Mouse (Mus musculus) adrenal gland, postnatal 14 days (tissue): ENCODE measurements around the gene Lrba. TPM values are rescaled to one million over a fixed set of nuclear protein-coding genes. Genes with fewer than 3 reads are reported as not detected.

Source experiments
- DNase-seq: peaks from one replicate; pipeline ENCODE4 v3.0.0; 2021; ENCODE audit warnings: mixed read lengths
- total RNA-seq: library from RNA; stranded (reverse); gene quantifications from 2 replicates; pipeline ENCODE4 v1.2.3, GENCODE M21; 2021

The Lrba gene
- total RNA-seq, 1 experiment from 2014 or later = 31.2 TPM

GRCm38 (mm10) chr3:86560281-86561022, 336.0 kb downstream of the Lrba start:
- DNase-seq = no peak

- DNase-seq = no peak
Observed at GRCm38 (mm10) chr3:86561023-86561344, 336.5 kb downstream of the Lrba start.

GRCm38 (mm10) chr3:86561396-86561795, 336.9 kb downstream of the Lrba start:
- DNase-seq = no peak

- DNase-seq = no peak
Observed at GRCm38 (mm10) chr3:86567312-86567711, 342.8 kb downstream of the Lrba start.

- DNase-seq = no peak
Observed at GRCm38 (mm10) chr3:86571518-86571917, 347.0 kb downstream of the Lrba start.

- DNase-seq = no peak
Observed at GRCm38 (mm10) chr3:86572519-86573244, 348.2 kb downstream of the Lrba start.

- no peak for DNase-seq
Observed at GRCm38 (mm10) chr3:86575312-86575711, 350.8 kb downstream of the Lrba start.

- DNase-seq = no peak
Observed at GRCm38 (mm10) chr3:86602284-86602683, 377.8 kb downstream of the Lrba start.

DNA sequence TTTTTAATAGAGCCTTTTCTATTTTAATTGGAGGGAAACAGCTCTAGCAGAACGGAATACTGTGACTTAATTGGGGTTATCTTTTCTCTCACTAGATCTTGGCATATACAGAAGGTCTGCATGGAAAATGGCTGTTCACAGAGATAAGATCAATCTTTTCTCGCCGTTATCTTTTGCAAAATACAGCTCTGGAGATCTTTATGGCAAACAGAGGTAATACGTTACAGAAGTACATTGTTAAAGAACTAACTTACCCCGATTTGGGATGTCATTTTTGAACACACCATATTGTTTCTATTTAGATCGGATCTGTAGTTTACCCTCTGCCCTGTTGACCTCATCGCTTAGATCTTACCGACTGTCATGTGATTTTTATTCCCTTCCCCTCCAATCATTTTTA, 381.3 kb downstream of the Lrba start:
- no peak for DNase-seq

DNA sequence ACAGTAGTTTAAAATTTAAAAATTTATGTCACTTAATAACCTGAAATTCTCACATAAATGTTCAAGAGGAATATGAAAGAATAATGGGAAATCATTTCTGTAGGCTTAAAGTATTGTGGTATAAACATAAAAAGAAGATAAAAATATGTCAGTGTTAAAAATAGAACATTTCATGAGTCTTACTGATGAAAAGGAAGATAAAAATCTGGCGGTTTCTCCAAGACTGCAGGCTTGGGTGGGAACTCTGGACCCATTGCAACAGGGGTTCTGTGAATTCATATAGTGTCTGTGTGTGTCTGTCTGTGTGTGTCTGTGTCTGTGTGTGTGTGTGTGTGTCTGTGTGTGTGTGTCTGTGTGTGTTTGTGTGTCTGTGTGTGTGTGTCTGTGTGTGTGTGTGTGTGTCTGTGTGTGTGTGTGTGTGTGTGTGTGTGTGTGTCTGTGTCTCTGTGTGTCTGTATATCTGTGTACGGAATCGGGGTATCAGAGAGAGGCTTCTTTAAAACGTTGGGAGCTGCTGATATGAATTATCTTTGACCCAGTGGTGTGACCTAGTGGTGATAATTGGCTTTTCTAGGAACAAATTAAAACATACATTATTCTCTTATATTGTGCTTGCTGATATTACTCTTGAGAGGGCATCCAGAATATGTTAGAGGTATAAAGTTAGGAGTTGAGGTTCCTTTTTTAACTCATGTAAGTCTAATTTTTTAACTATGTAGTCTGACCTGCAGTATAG, 402.7 kb downstream of the Lrba start:
- DNase-seq = no peak

- DNase-seq = no peak
Observed at GRCm38 (mm10) chr3:86629379-86629778, 404.9 kb downstream of the Lrba start.

DNA sequence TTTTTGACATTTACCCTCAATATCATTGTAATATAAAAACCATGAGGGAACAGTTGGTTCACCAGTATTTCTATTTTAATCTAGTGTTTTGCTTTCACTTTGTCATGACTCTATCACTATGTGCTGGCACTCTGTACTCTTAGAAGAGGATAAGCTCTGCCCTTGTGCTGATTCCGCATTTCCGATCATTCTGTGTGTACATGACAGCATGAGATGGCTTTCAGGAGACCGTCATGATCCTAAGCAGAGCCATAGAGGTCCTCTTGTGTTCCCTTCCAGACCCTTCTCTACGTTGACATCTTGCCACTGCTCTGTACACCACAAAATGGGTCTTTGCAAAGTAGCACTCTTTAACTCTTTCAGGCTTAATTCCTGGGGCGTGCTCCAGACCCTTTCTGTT, 411.0 kb downstream of the Lrba start:
- DNase-seq = no peak

- no peak for DNase-seq
Observed at GRCm38 (mm10) chr3:86635940-86636339, 411.5 kb downstream of the Lrba start.

- DNase-seq = no peak
Observed at GRCm38 (mm10) chr3:86638552-86639348, 414.3 kb downstream of the Lrba start.

DNA sequence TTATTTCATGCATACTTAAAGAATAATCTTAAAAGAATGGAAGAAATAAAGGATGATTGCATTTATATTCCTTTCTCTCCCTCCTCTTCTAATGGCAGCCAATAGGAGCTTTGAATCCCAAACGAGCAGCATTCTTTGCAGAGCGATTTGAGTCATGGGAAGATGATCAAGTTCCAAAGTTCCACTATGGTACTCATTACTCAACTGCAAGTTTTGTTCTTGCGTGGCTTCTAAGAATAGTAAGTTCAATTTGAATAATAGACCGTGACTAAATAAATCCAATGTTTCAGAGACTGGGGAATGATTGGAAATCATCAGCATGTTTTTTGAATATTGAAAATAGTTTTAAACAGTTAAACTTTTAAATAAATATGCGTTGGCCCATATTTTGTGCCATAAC, 416.9 kb downstream of the Lrba start:
- DNase-seq = no peak

GRCm38 (mm10) chr3:86641796-86642195, 417.3 kb downstream of the Lrba start:
- DNase-seq = no peak

DNA sequence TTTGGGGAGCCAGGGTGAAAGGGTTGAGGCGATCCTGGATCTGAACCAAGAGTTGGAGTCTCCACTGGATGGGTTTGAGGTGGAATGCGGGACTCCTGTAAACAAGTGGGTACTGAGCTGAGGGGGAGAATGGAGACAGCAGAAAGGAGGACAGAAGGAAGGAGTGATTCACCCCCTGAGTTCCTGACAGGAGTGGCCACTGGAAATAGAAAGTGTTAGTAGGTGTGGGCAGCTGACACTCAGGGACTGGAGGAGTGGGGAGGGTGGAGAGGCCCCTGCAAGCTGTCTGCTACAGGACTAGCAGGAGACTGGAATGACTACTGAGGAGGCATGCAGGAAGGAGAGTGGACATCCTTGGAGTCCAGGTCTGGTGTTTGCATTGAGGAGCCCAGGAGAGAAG, 422.3 kb downstream of the Lrba start:
- DNase-seq = no peak

DNA sequence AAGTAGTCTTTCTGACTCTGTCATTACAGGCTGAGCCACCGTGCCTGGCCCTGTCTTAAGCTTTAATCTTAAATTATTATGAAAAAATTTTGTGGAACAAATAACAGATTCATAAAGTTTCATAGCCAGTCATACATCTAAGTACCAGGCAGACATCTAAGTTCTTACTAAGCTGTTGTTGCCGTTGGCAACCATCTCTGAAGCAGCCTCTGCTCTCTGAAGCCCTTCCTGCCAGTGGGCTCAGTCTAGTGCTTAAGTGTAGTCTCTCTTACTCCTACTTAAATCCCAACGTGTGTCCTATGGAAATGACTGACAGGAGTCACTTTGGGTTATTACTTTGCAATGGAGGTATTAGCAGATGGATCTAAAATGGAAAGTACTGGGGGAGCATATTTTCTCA, 426.5 kb downstream of the Lrba start:
- DNase-seq = no peak

GRCm38 (mm10) chr3:86659326-86659725, 434.8 kb downstream of the Lrba start:
- no peak for DNase-seq

DNA sequence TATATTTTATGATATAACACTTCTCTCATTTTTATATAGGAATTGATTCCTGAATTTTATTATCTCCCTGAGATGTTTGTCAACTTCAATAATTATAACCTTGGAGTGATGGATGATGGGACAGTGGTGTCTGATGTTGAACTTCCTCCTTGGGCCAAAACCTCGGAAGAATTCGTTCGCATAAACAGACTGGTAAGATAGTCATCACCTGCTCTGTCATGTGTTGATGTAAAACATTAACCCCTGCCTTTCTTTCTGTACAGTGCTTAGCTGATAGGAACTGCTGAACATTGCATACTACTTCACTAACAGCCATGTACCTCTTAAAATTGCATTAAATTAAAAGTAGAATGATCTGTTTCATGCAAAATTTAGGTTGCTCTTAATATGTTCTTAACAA, 439.9 kb downstream of the Lrba start:
- DNase-seq = no peak

DNA sequence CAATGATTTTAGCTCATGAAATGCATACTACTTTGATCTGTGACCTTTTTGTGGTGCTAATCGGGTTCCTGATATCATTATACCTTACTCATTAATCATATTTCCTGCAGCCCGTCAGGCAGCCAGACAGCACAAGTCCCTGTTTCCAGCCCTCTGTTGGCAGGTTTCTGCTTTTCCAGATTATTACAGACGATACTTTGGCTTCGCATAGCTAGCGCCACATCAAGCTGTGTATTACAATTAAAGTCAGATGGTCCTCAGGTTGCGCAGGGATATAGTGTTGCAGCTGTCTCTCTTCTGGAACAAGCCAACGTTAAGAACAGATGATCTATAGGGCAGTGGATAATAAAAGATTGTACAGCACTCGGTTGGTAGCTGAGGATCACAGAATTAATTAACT, 443.7 kb downstream of the Lrba start:
- no peak for DNase-seq

DNA sequence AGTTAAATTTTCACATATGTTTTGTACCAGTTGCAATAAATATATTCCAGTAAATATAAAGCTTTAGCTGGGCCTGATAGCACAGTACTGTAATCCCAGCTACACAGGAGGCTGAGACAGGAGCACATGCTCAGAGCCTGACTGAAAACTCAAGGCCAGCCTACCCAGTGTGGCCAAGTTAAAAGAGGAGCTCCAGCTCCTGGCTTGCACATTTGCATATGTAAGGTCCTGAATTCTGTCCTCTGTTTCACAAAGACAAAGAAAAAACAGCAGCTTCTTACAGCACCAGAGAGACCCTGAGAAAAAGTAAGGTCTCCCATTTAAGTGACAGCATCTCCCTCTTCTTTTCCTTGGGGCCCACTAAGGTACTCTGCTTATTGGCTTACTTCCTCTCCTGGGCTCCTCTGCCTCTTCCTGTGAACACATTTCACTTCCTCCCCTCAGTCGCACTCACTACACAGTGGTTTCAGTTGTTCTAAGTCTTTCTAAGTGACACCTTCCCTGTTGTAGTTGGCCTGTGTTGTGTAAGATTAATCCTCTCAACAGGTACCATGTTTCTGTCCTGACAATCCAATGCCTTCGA, 453.2 kb downstream of the Lrba start:
- DNase-seq = no peak
